Mouse (Mus musculus) kidney, postnatal 25 days (tissue): ENCODE results near the gene Adamts4.

Experiments used
- DNase-seq, 2 experiments: peaks; one replicate each; pipeline ENCODE4 v3.0.0; 2021; ENCODE audit warnings: mixed read lengths in 2 of 2

Adamts4 gene

DNA sequence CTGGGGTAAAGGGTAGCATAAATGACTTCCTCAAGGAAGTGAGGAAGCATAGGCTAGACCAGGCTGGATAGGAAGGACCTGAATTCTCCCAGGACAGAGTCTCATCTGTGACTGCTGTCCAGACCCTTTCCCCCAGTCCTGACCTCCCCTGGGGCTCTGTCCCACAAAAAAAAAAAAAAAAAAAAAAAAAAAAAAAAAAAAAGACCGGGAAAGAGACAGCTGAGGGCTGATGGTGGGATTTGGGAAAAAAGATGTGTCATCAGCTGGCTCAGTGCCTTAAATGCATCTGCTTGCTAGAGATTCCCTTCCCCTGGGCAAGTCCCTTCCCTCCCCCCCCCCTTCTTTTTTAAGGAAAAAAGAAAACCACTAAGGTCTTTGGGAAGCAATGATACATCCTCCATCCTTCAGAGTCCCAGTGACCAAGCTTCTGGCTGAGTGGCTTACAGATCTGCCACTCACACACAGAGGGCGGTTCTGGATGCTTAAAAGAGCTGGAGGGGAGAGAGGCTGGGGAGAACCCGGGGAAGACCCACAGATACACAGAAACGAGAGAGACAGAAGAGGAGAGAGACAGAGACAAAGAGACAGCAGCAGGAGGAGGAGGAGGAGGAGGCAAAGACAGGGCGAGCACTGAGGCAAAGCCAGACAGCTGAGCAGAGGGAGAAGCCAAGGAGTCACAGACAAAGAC is at the start of gene Adamts4:
Gene Adamts4, plus strand, starts transcription at position 509 of the 688 bp plus-strand sequence.
- DNase-seq: peak; percentile 61 to 63

GRCm38 (mm10) chr1:171200769-171201168 is 49.5 kb upstream of the Adamts4 start:
- DNase-seq: no peak

GRCm38 (mm10) chr1:171203471-171204248 is 46.6 kb upstream of the Adamts4 start:
- DNase-seq: no peak

DNA sequence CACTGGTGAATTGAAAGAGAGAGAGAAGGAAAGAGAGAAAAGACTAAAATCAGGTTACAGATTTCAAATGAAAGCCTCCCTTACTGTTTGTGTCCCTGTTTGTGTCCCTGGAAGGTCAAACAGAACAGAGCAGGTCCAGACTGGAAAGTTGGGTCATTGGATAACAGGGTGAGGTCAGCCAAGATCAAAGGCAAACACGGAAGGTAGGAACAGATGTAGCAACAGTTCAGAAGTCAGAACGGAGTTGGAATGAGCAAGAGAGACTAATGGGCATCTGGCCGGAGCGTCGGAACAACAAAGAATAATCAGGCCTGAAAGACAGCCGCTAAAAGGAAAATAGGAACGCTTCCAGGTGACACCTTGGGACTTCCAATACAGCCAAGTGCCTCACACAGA is 46.0 kb upstream of the Adamts4 start:
- peak in 1 of 2 experiments; percentile 40 for DNase-seq

- DNase-seq: no peak
Observed at GRCm38 (mm10) chr1:171205704-171206493, 44.3 kb upstream of the Adamts4 start.

- DNase-seq: no peak
Observed at GRCm38 (mm10) chr1:171209409-171209808, 40.8 kb upstream of the Adamts4 start.

DNA sequence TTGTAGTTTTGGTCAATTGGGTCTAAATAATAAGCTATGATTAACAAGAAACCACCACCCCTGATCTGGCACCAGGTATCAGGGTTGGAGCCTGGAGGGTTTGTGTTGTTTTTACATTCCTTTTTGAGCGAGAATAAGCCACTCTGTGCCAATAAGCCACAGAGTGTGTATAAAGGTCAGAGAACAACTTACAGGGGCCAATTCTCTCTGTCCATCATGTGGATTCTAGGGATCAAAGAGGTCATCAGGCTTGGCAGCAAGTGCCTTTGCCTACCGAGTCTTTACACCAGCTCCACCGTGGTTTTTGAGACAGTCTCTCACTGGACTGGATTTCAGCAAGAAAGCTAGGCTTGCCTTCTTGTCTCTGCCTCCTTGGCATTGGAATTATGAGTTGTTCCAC is 37.4 kb upstream of the Adamts4 start:
- no peak for DNase-seq

- DNase-seq: peak in 1 of 2 experiments; percentile 76
Observed at GRCm38 (mm10) chr1:171213801-171214496, 36.3 kb upstream of the Adamts4 start, which contains the start of gene Nr1i3. Gene Nr1i3 (plus strand): TSS chr1:171213970.

DNA sequence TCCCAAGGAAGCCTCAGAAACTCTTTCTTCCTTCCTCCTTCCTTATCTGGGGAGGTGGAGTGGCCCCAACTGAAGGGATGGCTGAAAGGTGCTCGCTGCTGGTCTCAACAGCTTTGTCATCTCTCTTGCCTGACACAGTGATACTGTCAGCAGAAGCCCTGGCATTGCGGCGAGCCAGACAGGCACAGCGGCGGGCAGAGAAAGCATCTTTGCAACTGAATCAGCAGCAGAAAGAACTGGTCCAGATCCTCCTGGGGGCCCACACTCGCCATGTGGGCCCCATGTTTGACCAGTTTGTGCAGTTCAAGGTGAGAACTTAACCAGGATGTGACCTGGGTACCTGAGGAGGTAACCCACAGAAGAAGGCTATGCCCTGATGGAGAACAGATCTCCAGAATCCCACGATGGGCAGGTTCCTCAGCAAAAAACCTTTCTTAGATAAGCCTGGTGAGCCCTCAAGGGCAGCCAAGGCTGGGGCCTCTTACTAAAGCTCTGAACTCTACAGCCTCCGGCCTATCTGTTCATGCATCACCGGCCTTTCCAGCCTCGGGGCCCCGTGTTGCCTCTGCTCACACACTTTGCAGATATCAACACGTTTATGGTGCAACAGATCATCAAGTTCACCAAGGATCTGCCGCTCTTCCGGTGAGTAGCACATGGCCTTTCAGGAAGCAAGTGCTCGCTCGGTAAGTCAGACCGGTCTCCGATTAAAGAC is 33.8 kb upstream of the Adamts4 start:
- no peak for DNase-seq

GRCm38 (mm10) chr1:171220871-171221270 is 29.4 kb upstream of the Adamts4 start:
- peak; percentile 88 to 93 for DNase-seq

DNA sequence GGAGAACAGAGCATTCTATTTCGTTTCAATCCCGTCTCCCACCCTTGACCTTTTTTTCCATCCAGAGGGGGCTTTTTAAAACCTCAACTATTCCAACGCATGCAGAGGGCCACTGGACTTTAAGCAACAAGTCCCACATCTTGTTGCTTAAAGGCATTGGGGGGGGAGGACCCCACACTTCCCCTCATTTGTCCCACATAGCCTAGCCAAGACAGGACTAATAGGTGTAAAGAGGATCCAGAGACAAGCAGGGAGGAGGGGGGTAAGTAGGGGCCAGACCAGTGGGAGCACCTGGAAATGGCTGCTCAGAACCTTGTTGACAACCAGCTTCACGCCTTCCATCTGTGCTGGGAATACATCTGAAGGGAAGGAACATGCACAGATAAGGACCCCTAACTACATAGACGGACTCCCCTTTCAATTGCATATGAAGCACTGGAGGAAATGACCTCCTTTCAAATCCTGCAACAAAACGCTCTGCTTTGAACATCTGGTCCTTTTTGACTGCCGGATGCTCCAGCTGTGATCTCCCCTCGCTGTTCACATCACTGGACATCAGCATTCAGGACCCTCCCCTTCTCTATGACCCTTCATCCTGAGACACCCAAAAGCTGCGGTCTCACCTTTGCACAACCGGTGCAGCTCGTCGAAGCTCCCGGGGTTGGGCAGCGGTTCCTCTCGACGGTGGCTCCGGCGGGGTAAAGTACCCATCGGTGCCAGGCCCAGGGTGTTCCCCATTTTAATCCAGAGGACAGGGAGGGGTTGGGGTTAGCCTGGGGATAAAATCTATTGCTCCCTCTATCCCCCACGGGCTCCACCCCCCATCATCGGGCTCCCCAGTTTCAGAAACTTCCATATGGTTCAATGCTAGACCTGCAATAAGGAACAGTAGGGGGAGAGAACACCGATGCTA is 28.7 kb upstream of the Adamts4 start:
- DNase-seq: peak in 1 of 2 experiments; percentile 51

- peak; percentile 94 to 99 for DNase-seq
Observed at GRCm38 (mm10) chr1:171222238-171223155, 27.7 kb upstream of the Adamts4 start, which contains the start of gene Tomm40l. Gene Tomm40l (minus strand): TSS chr1:171222514.

- no peak for DNase-seq
Observed at GRCm38 (mm10) chr1:171223168-171223567, 27.1 kb upstream of the Adamts4 start.

GRCm38 (mm10) chr1:171223796-171224195 is 26.4 kb upstream of the Adamts4 start:
- peak; percentile 64 to 73 for DNase-seq

DNA sequence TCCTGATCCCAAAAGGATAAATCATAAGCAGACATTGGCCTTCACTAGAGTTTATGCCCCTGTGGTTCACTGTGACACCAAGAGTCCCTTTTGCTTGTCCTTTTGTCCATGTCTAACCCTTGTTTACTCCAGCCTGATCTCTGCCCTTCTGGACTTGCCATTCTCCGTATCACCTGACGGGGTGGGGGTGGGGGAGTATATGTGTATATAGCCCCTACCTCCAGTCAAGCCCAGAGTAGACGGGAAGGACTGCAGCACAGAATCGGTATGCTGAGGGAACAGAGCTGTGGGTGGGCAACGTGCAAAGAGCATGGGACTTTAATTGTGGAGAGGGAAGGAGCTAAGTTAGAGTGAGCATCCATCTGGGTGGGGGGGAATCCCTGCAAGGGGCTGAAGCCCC is 25.4 kb upstream of the Adamts4 start, which contains the start of gene Apoa2:
Gene Apoa2, plus strand, starts transcription at position 198 of the 400 bp plus-strand sequence.
- DNase-seq: no peak

GRCm38 (mm10) chr1:171226780-171227179 is 23.4 kb upstream of the Adamts4 start:
- DNase-seq: peak in 1 of 2 experiments; percentile 21

- DNase-seq: no peak
Observed at GRCm38 (mm10) chr1:171227879-171228278, 22.3 kb upstream of the Adamts4 start.

GRCm38 (mm10) chr1:171229750-171230149 is 20.5 kb upstream of the Adamts4 start:
- DNase-seq: no peak

GRCm38 (mm10) chr1:171230215-171230614 is 20.0 kb upstream of the Adamts4 start:
- DNase-seq: no peak
